ENCODE assay signal across 9 mouse cellular contexts in genomic region chr14:20673735-20674063, GRCm38 (mm10). TPM values are rescaled to one million over a fixed set of nuclear protein-coding genes. Genes with fewer than 3 reads are reported as not detected.
DNase-seq lines count a peak whose midpoint lies in the region; ATAC-seq and TF ChIP-seq lines count a peak whose summit lies in the region.
"Had no signal": no experiment of that assay in that cellular context is flagged by ENCODE, and none has a peak within 500 bp of the region (broad histone marks: within the 10 kb centered on the region; RNA-seq: fewer than 3 reads in every experiment).

No protein-coding gene starts in this region.

- H3K4me2 ChIP-seq in embryonic facial prominence, embryonic 12.5 days (replicated peaks), result peak overlapping the region; percentile 68
- peak overlapping the region; percentile 91 for H3K4me2 ChIP-seq in hindbrain, embryonic 16.5 days (ENCODE audit: low read length)
- H3K4me2 ChIP-seq in neural tube, embryonic 14.5 days (ENCODE audit: low read depth, low read length), result peak overlapping the region; percentile 64

- ATAC-seq in embryonic facial prominence, embryonic 12.5 days (ENCODE audit: insufficient number of reproducible peaks, insufficient read depth, low FRiP score, low TSS enrichment), result 0 out of 2 replicates have a peak, but pooled peaks have one; percentile 55
- peak; percentile 76 for ATAC-seq in hindbrain, embryonic 16.5 days
- peak; percentile 86 for ATAC-seq in neural tube, embryonic 14.5 days (ENCODE audit: low read depth)

- H3K27ac ChIP-seq in embryonic facial prominence, embryonic 12.5 days, result peak overlapping the region; percentile 80
- peak overlapping the region; percentile 72 for H3K27ac ChIP-seq in hindbrain, embryonic 16.5 days (ENCODE audit: low read depth, low read length)
- 0 out of 2 replicates have a peak overlapping the region, but pooled peaks have one; percentile 4 for H3K27ac ChIP-seq in liver, adult 2 months (replicated peaks; ENCODE audit: insufficient read depth, low read depth, low read length)
- H3K27ac ChIP-seq in neural tube, embryonic 14.5 days (ENCODE audit: low read depth, low read length), result peak overlapping the region; percentile 76; the same call in 1 of the 2 replicates

- 9% methylated on average over 13 of the region's 13 CpGs for WGBS in embryonic facial prominence, embryonic 12.5 days
- 10% methylated on average over 13 of the region's 13 CpGs for WGBS in hindbrain, embryonic 16.5 days
- WGBS in liver, adult 2 months, result 3% methylated on average over 13 of the region's 13 CpGs
- 13% methylated on average over 13 of the region's 13 CpGs for WGBS in neural tube, embryonic 14.5 days

- H3K79me2 ChIP-seq in liver, adult 2 months (ENCODE audit: control insufficient read depth, insufficient read depth, low read length), result peaks cover 11% of the 10 kb centered on the region

- H3K9me3 ChIP-seq in embryonic facial prominence, embryonic 12.5 days, result no peaks in the 10 kb centered on the region
- no peaks in the 10 kb centered on the region for H3K9me3 ChIP-seq in hindbrain, embryonic 16.5 days (ENCODE audit: control insufficient read depth, low read length)
- H3K9me3 ChIP-seq in neural tube, embryonic 14.5 days (ENCODE audit: control insufficient read depth, low read length), result no peaks in the 10 kb centered on the region

- TF ChIP-seq POLR2A in liver, adult 2 months (IDR thresholded peaks at IDR 0.05; ENCODE audit: extremely low read depth, insufficient read depth, low read length), result no peak

- DNase-seq in layer of hippocampus, adult 8-10 months (ENCODE audit: low spot score in 2 of 2), result peak; percentile 51 to 72
- no peak for DNase-seq in layer of hippocampus, adult 11-12 months (ENCODE audit: low spot score)
- peak; percentile 88 for DNase-seq in ES-CJ7 (ENCODE audit: low read depth, low spot score)
- DNase-seq in liver, adult 2 months (ENCODE audit: extremely low read depth, low read depth, low spot score), result peak; percentile 98
- no peak for DNase-seq in retina, embryonic 14.5 days (ENCODE audit: low spot score)

- H3K4me3 ChIP-seq in embryonic facial prominence, embryonic 12.5 days, result peak overlapping the region; percentile 78
- peak overlapping the region; percentile 52 for H3K4me3 ChIP-seq in hindbrain, embryonic 16.5 days (ENCODE audit: low read length)
- H3K4me3 ChIP-seq in liver, adult 2 months (ENCODE audit: insufficient read depth, low read depth, low read length), result peak overlapping the region; percentile 12; the same call in 1 of the 2 replicates
- peak overlapping the region; percentile 78 for H3K4me3 ChIP-seq in neural tube, embryonic 14.5 days (ENCODE audit: low read depth, low read length)

- no peaks in the 10 kb centered on the region for H3K27me3 ChIP-seq in embryonic facial prominence, embryonic 12.5 days
- H3K27me3 ChIP-seq in hindbrain, embryonic 16.5 days (replicated peaks; ENCODE audit: control insufficient read depth, insufficient read depth, low read length), result peaks cover 7% of the 10 kb centered on the region; the same call in 1 of the 2 replicates
- no peaks in the 10 kb centered on the region for H3K27me3 ChIP-seq in liver, adult 2 months (ENCODE audit: control insufficient read depth, insufficient read depth, low read length)
- H3K27me3 ChIP-seq in neural tube, embryonic 14.5 days (ENCODE audit: control insufficient read depth, insufficient read depth, low read length), result no peaks in the 10 kb centered on the region

- peaks cover 10% of the 10 kb centered on the region for H3K4me1 ChIP-seq in embryonic facial prominence, embryonic 12.5 days
- H3K4me1 ChIP-seq in hindbrain, embryonic 16.5 days (ENCODE audit: control insufficient read depth, insufficient read depth, low read depth, low read length), result peaks cover 14% of the 10 kb centered on the region
- peaks cover 23% of the 10 kb centered on the region for H3K4me1 ChIP-seq in liver, adult 2 months (ENCODE audit: control insufficient read depth, insufficient read depth, low read length)
- H3K4me1 ChIP-seq in neural tube, embryonic 14.5 days (ENCODE audit: control insufficient read depth, insufficient read depth, low read length), result peaks cover 11% of the 10 kb centered on the region; the same call in 1 of the 2 replicates

- no peak for TF ChIP-seq CTCF in liver, adult 2 months (IDR thresholded peaks at IDR 0.05; ENCODE audit: low read depth, low read length)

- 0 out of 2 replicates have a peak overlapping the region, but pooled peaks have one; percentile 44 for H3K9ac ChIP-seq in embryonic facial prominence, embryonic 12.5 days
- peak overlapping the region; percentile 57 for H3K9ac ChIP-seq in hindbrain, embryonic 16.5 days (ENCODE audit: low read depth, low read length)
- H3K9ac ChIP-seq in liver, adult 2 months (ENCODE audit: low read depth, low read length), result no peak overlapping the region
- no peak overlapping the region for H3K9ac ChIP-seq in neural tube, embryonic 14.5 days (replicated peaks; ENCODE audit: low read depth, low read length)

- H3K36me3 ChIP-seq in embryonic facial prominence, embryonic 12.5 days, result peaks cover 29% of the 10 kb centered on the region
- peaks cover 18% of the 10 kb centered on the region for H3K36me3 ChIP-seq in hindbrain, embryonic 16.5 days (ENCODE audit: control insufficient read depth, insufficient read depth, low read length)
- peaks cover 18% of the 10 kb centered on the region for H3K36me3 ChIP-seq in liver, adult 2 months (ENCODE audit: control insufficient read depth, insufficient read depth, low read length)
- H3K36me3 ChIP-seq in neural tube, embryonic 14.5 days (ENCODE audit: control insufficient read depth, insufficient read depth, low read length), result peaks cover 18% of the 10 kb centered on the region; the same call in 1 of the 2 replicates

RNA-seq across cellular contexts. Expression of gene Sec24c, which starts 0.4 kb away (rescaled TPM):
- 100 to 1,000 TPM; 107 to 130 (median 112) TPM for total RNA-seq in layer of hippocampus, adult 8-10 months (2022)
- polyA plus RNA-seq in embryonic facial prominence, embryonic 12.5 days (2016; fragmentation: Nextera tagmentation; extraction: Ambion mirVana), result 97.3 and 100 TPM in 2 replicates
- polyA plus RNA-seq in hindbrain, embryonic 16.5 days (2015; fragmentation: Nextera tagmentation; extraction: Ambion mirVana), result 80.6 and 103 TPM in 2 replicates
- 52.7 and 57.8 TPM in 2 replicates for total RNA-seq in liver, adult 2 months (2014; rRNA removed)
- polyA plus RNA-seq in liver, adult 2 months (2012; rRNA removed), result 127 and 183 TPM in 2 replicates
- 74.4 and 87.0 TPM in 2 replicates for polyA plus RNA-seq in neural tube, embryonic 14.5 days (2014; fragmentation: Nextera tagmentation; extraction: Ambion mirVana)

RNA-seq across cellular contexts. Expression of gene Synpo2l, which starts 5.5 kb away (rescaled TPM):
- under 1 TPM; 0.19 to 0.54 (median 0.27) TPM for total RNA-seq in layer of hippocampus, adult 8-10 months (2022)
- 6.7 and 8.6 TPM in 2 replicates for polyA plus RNA-seq in embryonic facial prominence, embryonic 12.5 days (2016; fragmentation: Nextera tagmentation; extraction: Ambion mirVana)
- 0.23 and 1.6 TPM in 2 replicates for polyA plus RNA-seq in hindbrain, embryonic 16.5 days (2015; fragmentation: Nextera tagmentation; extraction: Ambion mirVana)
- total RNA-seq in liver, adult 2 months (2014; rRNA removed), result 0.09 TPM in 1 of 2 replicates, not detected in the other
- polyA plus RNA-seq in liver, adult 2 months (2012; rRNA removed), result 0.10 TPM in 1 of 2 replicates, not detected in the other
- 0.19 and 0.23 TPM in 2 replicates for polyA plus RNA-seq in neural tube, embryonic 14.5 days (2014; fragmentation: Nextera tagmentation; extraction: Ambion mirVana)

RNA-seq across cellular contexts. Expression of gene Myoz1, which starts 17.4 kb away (rescaled TPM):
- total RNA-seq in layer of hippocampus, adult 8-10 months (2022), result 1 to 10 TPM in 2 of 4 experiments, not detected in 2; 1.0 to 1.1 TPM
- polyA plus RNA-seq in embryonic facial prominence, embryonic 12.5 days (2016; fragmentation: Nextera tagmentation; extraction: Ambion mirVana), result 0.45 and 0.63 TPM in 2 replicates
- polyA plus RNA-seq in hindbrain, embryonic 16.5 days (2015; fragmentation: Nextera tagmentation; extraction: Ambion mirVana), result 0.15 and 3.7 TPM in 2 replicates
- 0.46 TPM in 1 of 2 replicates, not detected in the other for total RNA-seq in liver, adult 2 months (2014; rRNA removed)
- not detected in 2 replicates for polyA plus RNA-seq in liver, adult 2 months (2012; rRNA removed)
- polyA plus RNA-seq in neural tube, embryonic 14.5 days (2014; fragmentation: Nextera tagmentation; extraction: Ambion mirVana), result 0.31 TPM in 1 of 2 replicates, not detected in the other
- total RNA-seq: layer of hippocampus, postnatal 14 days had no signal

RNA-seq across cellular contexts. Expression of gene Fut11, which starts 21.1 kb away (rescaled TPM):
- 10 to 100 TPM; 14.6 to 15.8 (median 15.0) TPM for total RNA-seq in layer of hippocampus, adult 8-10 months (2022)
- 27.4 and 29.3 TPM in 2 replicates for polyA plus RNA-seq in embryonic facial prominence, embryonic 12.5 days (2016; fragmentation: Nextera tagmentation; extraction: Ambion mirVana)
- polyA plus RNA-seq in hindbrain, embryonic 16.5 days (2015; fragmentation: Nextera tagmentation; extraction: Ambion mirVana), result 29.1 and 30.1 TPM in 2 replicates
- total RNA-seq in liver, adult 2 months (2014; rRNA removed), result 3.3 and 3.7 TPM in 2 replicates
- 2.5 and 3.8 TPM in 2 replicates for polyA plus RNA-seq in liver, adult 2 months (2012; rRNA removed)
- 20.0 and 30.6 TPM in 2 replicates for polyA plus RNA-seq in neural tube, embryonic 14.5 days (2014; fragmentation: Nextera tagmentation; extraction: Ambion mirVana)

RNA-seq across cellular contexts. Expression of gene Chchd1, which starts 29.1 kb away (rescaled TPM):
- 10 to 100 TPM; 47.7 to 53.5 (median 51.3) TPM for total RNA-seq in layer of hippocampus, adult 8-10 months (2022)
- 233 and 238 TPM in 2 replicates for polyA plus RNA-seq in embryonic facial prominence, embryonic 12.5 days (2016; fragmentation: Nextera tagmentation; extraction: Ambion mirVana)
- 148 and 163 TPM in 2 replicates for polyA plus RNA-seq in hindbrain, embryonic 16.5 days (2015; fragmentation: Nextera tagmentation; extraction: Ambion mirVana)
- total RNA-seq in liver, adult 2 months (2014; rRNA removed), result 92.7 and 112 TPM in 2 replicates
- polyA plus RNA-seq in liver, adult 2 months (2012; rRNA removed), result 23.8 and 31.0 TPM in 2 replicates
- polyA plus RNA-seq in neural tube, embryonic 14.5 days (2014; fragmentation: Nextera tagmentation; extraction: Ambion mirVana), result 172 and 195 TPM in 2 replicates

Comparison
In these comparisons a context has a peak if more than half of its experiments do, and no peak if none do; other contexts are left out.
1. DNase-seq: peak in layer of hippocampus, adult 8-10 months (2 of 2), ES-CJ7 (single experiment) and liver, adult 2 months (single experiment); none in layer of hippocampus, adult 11-12 months (single experiment) and retina, embryonic 14.5 days (single experiment).
2. H3K27ac ChIP-seq: peak in every context shown above with its lines; median percentile 80 in embryonic facial prominence, embryonic 12.5 days; 76 in neural tube, embryonic 14.5 days; 72 in hindbrain, embryonic 16.5 days; 4 in liver, adult 2 months.
3. H3K4me3 ChIP-seq: peak in every context shown above with its lines; median percentile 78 in embryonic facial prominence, embryonic 12.5 days; 78 in neural tube, embryonic 14.5 days; 52 in hindbrain, embryonic 16.5 days; 12 in liver, adult 2 months.
4. H3K9ac ChIP-seq: peak in embryonic facial prominence, embryonic 12.5 days (single experiment) and hindbrain, embryonic 16.5 days (single experiment); none in liver, adult 2 months (single experiment) and neural tube, embryonic 14.5 days (single experiment).
5. Peak in every context shown above with its lines, with median percentiles within 50 percentile points of each other: ATAC-seq and H3K4me2 ChIP-seq.